Mouse (Mus musculus): ENCODE measurements around the gene C9.
A peak's percentile ranks its signal among the peaks of the same experiment; 100 is the strongest.

The C9 gene

GRCm38 (mm10) chr15:6445135-6445534, at the start of gene C9:
TSS of gene C9 (plus strand) at chr15:6445327.
- no peak for DNase-seq (ENCODE audit: low spot score in 2 of 2)

GRCm38 (mm10) chr15:6398211-6398610, 46.9 kb upstream of the C9 start:
- DNase-seq (ENCODE audit: low spot score in 2 of 2) = no peak

GRCm38 (mm10) chr15:6398881-6399280, 46.2 kb upstream of the C9 start:
- no peak for DNase-seq (ENCODE audit: low spot score in 2 of 2)

GRCm38 (mm10) chr15:6400115-6400514, 45.0 kb upstream of the C9 start:
- DNase-seq (ENCODE audit: low spot score in 2 of 2) = no peak

GRCm38 (mm10) chr15:6402433-6402832, 42.7 kb upstream of the C9 start:
- no peak for DNase-seq (ENCODE audit: low spot score in 2 of 2)

- DNase-seq (ENCODE audit: low spot score in 2 of 2) = no peak
These were observed 41.0 kb upstream of the C9 start for GRCm38 (mm10) chr15:6404172-6404571.

GRCm38 (mm10) chr15:6406771-6407170, 38.4 kb upstream of the C9 start:
- DNase-seq (ENCODE audit: low spot score in 2 of 2) = no peak

- DNase-seq (ENCODE audit: low spot score in 2 of 2) = no peak
These were observed 36.1 kb upstream of the C9 start for GRCm38 (mm10) chr15:6409031-6409430.

- DNase-seq (ENCODE audit: low spot score in 2 of 2) = no peak
These were observed 35.0 kb upstream of the C9 start for GRCm38 (mm10) chr15:6410161-6410560.

GRCm38 (mm10) chr15:6411334-6411733, 33.8 kb upstream of the C9 start:
- no peak for DNase-seq (ENCODE audit: low spot score in 2 of 2)

- no peak for DNase-seq (ENCODE audit: low spot score in 2 of 2)
These were observed 29.8 kb upstream of the C9 start for GRCm38 (mm10) chr15:6415317-6415716.

GRCm38 (mm10) chr15:6431777-6432176, 13.3 kb upstream of the C9 start:
- no peak for DNase-seq (ENCODE audit: low spot score in 2 of 2)

- peak in 1 of 2 experiments; percentile 19 for DNase-seq (ENCODE audit: low spot score in 2 of 2)
These were observed 12.7 kb upstream of the C9 start for GRCm38 (mm10) chr15:6432411-6432810.

- DNase-seq (ENCODE audit: low spot score in 2 of 2) = no peak
These were observed 9.8 kb upstream of the C9 start for GRCm38 (mm10) chr15:6435281-6435680.

- peak; percentile 26 to 30 for DNase-seq (ENCODE audit: low spot score in 2 of 2)
These were observed 9.4 kb upstream of the C9 start for GRCm38 (mm10) chr15:6435773-6436172.

GRCm38 (mm10) chr15:6438685-6439084, 6.4 kb upstream of the C9 start:
- DNase-seq (ENCODE audit: low spot score in 2 of 2) = no peak

- DNase-seq (ENCODE audit: low spot score in 2 of 2) = no peak
These were observed 675 bp upstream of the C9 start for GRCm38 (mm10) chr15:6444452-6444851.

GRCm38 (mm10) chr15:6446181-6446580, 1.1 kb downstream of the C9 start:
- DNase-seq (ENCODE audit: low spot score in 2 of 2) = no peak

- DNase-seq (ENCODE audit: low spot score in 2 of 2) = no peak
These were observed 3.8 kb downstream of the C9 start for GRCm38 (mm10) chr15:6448892-6449291.

GRCm38 (mm10) chr15:6454461-6454860, 9.3 kb downstream of the C9 start:
- DNase-seq (ENCODE audit: low spot score in 2 of 2) = no peak

GRCm38 (mm10) chr15:6461381-6461780, 16.3 kb downstream of the C9 start:
- no peak for DNase-seq (ENCODE audit: low spot score in 2 of 2)

- no peak for DNase-seq (ENCODE audit: low spot score in 2 of 2)
These were observed 18.3 kb downstream of the C9 start for GRCm38 (mm10) chr15:6463361-6463923.

GRCm38 (mm10) chr15:6466995-6467394, 21.9 kb downstream of the C9 start:
- DNase-seq (ENCODE audit: low spot score in 2 of 2) = no peak

GRCm38 (mm10) chr15:6468845-6469244, 23.7 kb downstream of the C9 start:
- DNase-seq (ENCODE audit: low spot score in 2 of 2) = no peak

Measured in frontal cortex, postnatal 36 days (tissue).